Mouse (Mus musculus) frontal cortex, postnatal 14 days (tissue): ENCODE results near the gene Fgfr2.

ENCODE experiments used
- DNase-seq, 2 experiments: peaks; one replicate each; pipeline ENCODE4 v3.0.0; 2022; ENCODE audit warnings: low spot score in 2 of 2

Gene Fgfr2

GRCm38 (mm10) chr7:132615346-132615745 lies 507.8 kb downstream of the Fgfr2 start:
- DNase-seq = no peak

- no peak for DNase-seq
Observed at GRCm38 (mm10) chr7:132611530-132611929, 511.6 kb downstream of the Fgfr2 start.

GRCm38 (mm10) chr7:132610468-132611318 lies 512.5 kb downstream of the Fgfr2 start, which contains the start of gene Lhpp:
Gene Lhpp (plus strand): TSS chr7:132610638.
- peak; percentile 51 to 69 for DNase-seq

GRCm38 (mm10) chr7:132608316-132609020 lies 514.7 kb downstream of the Fgfr2 start:
- no peak for DNase-seq

DNA sequence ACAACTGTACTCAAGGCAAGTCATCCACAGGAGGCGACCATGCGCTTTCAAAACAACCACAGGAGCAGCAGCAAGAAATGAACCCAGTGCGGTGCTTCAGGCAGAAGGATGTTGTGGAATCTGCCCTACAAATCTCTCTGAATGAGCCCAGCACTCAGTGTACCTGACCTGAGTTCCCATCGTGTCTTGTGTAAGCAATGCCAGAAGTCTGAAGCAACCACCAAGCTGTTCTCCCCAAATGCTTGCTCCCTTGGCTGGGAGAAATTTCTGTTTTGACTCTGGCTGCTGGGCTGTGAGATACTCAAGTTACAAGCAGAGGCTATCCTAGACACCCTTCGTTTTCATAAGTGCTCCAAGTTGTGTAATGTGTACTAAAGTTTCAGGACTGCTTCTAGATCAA lies 517.5 kb downstream of the Fgfr2 start:
- no peak for DNase-seq

DNA sequence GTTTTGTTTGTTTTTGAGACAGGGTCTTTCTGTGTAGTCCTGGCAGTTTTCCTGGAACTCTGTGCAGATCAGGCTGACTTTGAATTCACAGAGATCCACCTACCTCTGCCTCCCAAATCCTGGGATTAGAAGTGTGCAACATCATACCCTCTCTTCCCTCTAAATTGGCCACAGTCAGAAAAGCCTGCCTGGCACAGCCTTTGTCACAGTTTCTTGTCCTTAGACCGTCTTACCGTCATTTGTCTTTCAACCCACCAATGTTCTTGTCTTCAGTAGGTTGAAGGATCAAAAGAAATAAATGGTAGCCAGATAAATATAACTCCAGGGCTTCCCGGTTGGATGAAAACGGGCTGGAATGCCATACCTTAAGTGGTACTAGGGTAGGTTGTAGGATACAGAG lies 518.4 kb downstream of the Fgfr2 start:
- no peak for DNase-seq

DNA sequence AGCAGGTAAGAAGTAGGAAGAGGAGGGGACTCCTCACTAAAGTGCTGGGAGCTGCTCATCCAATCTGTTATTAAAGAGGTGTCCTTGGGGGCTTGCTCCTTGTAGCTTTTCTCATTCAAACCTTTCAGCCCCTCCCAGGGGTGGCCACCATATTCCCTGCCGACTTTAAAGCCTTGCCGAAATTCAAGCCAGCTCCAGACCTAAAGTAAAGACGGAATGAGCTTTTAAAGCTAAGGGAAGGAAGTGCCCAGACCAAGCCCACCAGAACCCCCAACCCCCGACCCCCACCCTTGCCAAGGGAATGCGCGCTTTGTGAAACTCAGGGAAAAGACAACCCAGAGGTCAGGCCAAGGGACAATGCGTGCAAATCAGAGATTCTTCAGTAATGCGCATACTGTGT lies 522.2 kb downstream of the Fgfr2 start:
- DNase-seq = no peak

DNA sequence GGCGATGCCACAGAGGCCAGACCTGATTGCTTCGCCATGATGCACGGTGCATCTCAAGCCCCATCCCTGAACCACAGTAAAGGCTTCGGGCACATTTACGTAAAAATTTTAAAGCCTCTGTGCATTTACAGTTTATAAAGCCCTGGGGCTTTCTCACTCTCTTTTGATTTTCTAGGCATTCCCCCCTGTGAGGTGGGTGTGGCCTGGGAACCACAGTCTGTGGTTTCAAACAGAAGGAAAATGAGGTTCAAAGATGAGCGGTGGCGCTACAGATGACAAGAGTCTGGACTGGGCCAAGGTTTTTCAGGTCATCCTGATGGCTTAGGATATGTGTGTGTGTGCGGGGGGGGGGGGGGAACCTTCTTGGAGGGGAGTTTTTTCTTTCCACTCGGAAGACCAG lies 523.1 kb downstream of the Fgfr2 start:
- DNase-seq = no peak

- DNase-seq = no peak
Observed at GRCm38 (mm10) chr7:132599071-132599975, 523.8 kb downstream of the Fgfr2 start, which contains the start of gene Nkx1-2. Gene Nkx1-2 (minus strand): TSS chr7:132599637.

- DNase-seq = no peak
Observed at GRCm38 (mm10) chr7:132597251-132598041, 525.7 kb downstream of the Fgfr2 start.

GRCm38 (mm10) chr7:132596557-132597250 lies 526.4 kb downstream of the Fgfr2 start:
- no peak for DNase-seq

GRCm38 (mm10) chr7:132595787-132596186 lies 527.4 kb downstream of the Fgfr2 start:
- no peak for DNase-seq

- no peak for DNase-seq
Observed at GRCm38 (mm10) chr7:132594325-132594724, 528.8 kb downstream of the Fgfr2 start.

GRCm38 (mm10) chr7:132593762-132594161 lies 529.4 kb downstream of the Fgfr2 start:
- no peak for DNase-seq

DNA sequence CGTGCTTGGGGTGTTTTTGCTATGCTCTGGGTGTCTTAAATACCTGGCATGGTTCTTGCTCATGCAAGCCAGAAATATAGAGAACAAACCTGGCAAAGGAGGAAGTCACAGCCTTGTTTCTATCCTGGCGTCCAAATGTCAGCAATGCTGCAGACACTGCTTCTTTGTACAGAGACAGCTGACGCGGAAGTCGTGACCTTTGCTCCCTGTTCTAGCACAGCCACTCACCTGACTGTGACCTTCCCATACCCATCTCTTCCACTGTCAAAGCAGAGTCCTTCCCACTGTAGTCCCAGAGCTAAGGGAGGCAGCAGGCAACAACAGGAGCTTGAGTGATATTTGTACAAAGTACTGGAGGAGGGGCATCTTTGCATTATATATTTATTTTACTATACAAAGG lies 533.5 kb downstream of the Fgfr2 start:
- DNase-seq = no peak

- DNase-seq = no peak
Observed at GRCm38 (mm10) chr7:132587167-132587566, 536.0 kb downstream of the Fgfr2 start.

DNA sequence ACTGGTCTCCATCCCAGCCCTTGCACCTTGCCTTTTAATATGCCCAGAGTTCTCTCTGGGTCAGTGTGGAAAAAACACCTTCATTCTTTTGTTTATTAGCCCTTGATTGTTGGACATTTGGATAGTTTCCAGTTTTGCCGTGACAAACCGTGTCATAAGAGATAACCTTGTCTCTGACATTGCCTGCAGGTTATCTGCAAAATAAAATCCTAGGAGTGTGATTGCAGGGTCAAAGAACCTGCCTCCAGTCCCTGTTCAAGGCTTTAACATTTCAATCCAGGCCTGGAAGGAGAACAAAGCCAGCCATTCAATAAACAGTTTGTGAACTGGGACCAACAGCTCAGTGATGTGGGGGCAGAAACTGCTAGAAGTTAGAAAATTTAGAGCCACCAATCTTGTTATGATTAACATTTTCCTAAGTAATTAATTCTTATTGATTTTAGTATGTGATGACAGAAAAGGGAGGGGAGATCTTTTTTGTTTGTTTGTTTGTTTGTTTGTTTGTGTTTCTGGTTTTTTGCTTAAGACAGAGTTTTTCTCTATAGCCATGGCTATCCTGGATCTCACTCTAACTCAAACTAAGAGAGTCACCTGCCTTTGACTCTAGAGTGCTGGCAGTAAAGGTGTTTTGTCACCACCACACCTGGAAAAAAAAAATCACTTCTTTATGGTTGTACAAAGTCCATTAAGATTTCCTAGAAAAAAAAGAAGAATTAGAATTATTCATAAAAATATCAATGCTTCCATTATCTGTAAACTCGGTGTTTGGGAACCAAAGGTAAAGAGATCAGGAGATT lies 537.3 kb downstream of the Fgfr2 start:
- DNase-seq = no peak

DNA sequence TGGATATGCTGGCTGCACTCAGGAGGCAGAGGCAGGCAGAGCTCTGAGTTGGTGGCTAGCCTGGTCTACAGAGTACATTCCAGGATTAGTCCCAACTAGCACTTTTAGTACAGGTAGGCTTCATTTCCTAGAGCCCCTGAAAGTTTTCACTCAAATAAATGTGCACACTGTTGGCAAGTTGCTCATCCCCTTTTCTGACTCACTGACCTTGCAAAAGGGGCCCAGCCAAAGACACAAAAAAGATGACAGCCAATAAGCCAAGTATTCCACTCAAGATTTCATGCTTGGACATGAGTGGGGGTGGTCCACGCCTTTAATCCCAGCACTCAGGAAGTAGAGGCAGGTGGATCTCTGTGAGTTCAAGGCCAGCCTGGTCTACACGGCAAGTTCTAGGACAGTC lies 541.7 kb downstream of the Fgfr2 start:
- no peak for DNase-seq

GRCm38 (mm10) chr7:132580511-132580910 lies 542.6 kb downstream of the Fgfr2 start:
- DNase-seq = no peak

DNA sequence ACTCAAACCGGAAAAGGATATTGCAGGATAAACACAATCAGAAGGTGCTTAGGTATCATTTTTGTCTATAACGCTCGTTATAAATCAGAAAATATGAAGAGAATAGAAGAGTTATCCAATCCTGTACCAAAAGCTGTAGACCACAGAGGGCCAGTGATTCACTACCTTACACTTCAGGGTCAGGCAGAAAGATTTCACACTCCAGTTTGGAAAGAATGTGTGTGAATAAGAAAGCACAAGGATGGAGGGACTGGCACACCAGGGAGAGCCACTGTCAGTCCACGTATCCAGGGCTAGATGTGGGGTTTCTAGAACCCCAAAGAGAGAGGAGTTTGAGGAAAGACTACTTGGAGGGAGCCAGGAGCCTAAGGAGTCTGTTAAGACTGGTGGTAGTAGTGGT lies 546.3 kb downstream of the Fgfr2 start:
- no peak for DNase-seq
